Mouse (Mus musculus): ENCODE results near the gene Slc6a18.

DNA sequence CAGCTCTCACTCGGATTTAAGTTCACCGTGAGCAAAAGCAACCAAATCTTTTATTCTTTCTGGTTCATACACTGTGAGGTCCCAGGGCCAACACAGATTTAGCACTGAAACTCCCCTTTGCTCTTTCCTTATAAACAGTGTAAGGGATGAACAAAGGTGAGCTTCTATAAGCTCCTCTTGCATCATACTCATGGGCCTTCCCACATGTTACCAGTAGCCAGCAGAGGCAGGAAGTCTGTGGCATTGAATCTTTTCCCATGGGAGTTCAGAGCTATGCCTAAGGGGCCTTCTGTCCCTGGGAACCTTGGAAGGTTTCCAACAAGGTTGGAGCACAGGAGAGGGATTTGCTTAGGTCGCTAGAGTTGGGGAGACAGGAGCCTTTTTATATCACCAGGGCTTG is 34.4 kb upstream of the Slc6a18 start:
- TF ChIP-seq POLR2A (IDR thresholded peaks at IDR 0.05; ENCODE audit: borderline replicate concordance, insufficient read depth, low read length) (no peak), CTCF (IDR thresholded peaks at IDR 0.05; ENCODE audit: borderline replicate concordance, insufficient read depth, low read depth, low read length) (no peak)
